Mouse (Mus musculus): Measurements from ENCODE around the gene BC055324.

The BC055324 gene

DNA sequence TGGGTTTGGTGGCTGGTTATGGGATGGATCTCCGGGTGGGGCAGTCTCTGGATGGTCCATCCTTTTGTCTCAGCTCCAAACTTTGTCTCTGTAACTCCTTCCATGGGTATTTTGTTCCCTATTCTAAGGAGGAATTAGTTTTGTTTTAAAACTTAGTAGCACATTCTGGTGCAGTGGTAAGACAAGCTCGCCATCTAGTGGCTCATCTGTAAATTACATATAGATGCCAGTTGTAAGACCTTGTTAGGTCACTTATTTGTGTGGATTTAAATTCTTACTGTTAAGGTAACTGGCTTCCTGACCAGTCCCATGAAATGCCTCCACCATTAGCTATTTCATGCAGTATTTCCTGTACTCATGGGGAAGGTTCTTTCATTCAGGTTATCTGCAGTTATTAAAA is 84.3 kb downstream of the BC055324 start:
- no peak for TF ChIP-seq GATA4 (IDR thresholded peaks at IDR 0.05; ENCODE audit: insufficient replicate concordance, low read length)

DNA sequence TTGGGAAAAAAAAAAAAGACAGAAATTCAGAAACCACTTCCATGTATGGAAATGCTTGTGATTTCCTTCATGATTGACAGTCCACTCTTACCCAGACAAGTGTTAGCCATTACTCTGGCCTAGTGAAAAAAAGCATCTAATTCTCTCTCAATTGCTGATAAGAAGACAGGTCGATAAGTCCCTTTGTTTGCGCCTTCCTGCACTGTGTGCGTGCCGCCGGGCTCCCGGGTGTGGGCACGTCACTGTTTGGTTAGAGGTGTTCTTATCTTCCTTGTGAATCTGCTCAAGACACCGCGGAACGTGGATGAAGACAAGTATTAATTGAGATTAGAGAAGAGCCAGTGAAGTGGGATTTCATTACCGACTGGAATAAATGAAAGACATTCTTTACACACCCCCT is 86.2 kb downstream of the BC055324 start:
- TF ChIP-seq GATA4 (IDR thresholded peaks at IDR 0.05; ENCODE audit: insufficient replicate concordance, low read length): no peak

DNA sequence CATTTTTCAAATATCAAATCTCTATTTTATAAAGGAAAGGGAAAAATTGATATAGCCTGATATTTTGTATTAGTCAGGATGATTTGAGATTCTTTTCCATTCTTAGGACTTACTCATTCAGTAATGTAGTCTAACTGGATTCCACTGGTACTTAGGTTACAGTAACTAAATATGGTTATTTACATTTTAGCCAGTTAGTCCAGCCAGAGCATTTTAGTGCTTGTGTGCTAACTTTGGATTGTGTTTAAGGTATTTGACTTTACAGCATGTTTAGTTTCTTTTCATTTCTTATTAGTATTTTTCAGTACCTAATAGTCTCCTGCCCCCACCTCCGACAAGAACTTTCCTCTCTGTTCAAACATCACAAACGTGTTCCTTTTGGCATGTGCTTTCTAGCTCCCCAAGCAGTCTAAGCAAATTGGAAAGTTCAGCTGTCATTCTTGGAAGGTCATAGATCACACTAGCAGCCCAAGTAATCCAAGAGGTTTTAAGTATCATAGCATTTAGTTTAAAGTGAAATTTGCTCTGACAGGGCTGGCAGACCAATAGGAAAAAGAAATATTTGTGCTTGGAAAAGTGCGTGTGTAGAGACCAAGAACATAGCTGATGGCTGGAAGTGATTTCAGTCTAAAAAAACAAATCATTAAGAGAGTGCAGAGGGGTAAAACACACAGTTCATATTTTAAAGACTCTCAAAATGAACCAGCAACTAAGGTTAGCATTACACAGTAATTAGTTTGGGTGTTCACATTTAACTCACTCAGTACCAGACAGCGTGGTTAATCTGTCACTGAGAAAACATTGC is 87.4 kb downstream of the BC055324 start:
- TF ChIP-seq GATA4 (IDR thresholded peaks at IDR 0.05; ENCODE audit: insufficient replicate concordance, low read length): no peak

DNA sequence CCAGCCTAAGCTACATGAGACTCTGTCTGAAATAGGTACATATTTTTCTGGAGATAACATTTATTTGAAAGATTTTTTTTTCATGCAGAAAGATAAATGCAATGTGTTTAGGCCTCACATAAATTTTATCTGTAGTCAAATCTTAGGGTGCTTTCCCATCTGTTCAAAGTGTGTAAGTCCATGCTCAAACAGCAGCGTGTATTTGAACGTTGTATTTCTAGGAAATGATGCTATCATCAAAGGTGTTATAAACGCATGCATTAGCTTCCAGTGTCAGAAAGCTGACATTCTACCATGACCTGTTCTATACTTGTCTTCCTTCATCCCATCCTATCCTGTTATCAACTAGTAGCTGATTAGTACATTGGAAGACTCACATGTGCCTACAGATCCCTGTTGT is 91.2 kb downstream of the BC055324 start:
- TF ChIP-seq GATA4 (IDR thresholded peaks at IDR 0.05; ENCODE audit: insufficient replicate concordance, low read length): no peak

DNA sequence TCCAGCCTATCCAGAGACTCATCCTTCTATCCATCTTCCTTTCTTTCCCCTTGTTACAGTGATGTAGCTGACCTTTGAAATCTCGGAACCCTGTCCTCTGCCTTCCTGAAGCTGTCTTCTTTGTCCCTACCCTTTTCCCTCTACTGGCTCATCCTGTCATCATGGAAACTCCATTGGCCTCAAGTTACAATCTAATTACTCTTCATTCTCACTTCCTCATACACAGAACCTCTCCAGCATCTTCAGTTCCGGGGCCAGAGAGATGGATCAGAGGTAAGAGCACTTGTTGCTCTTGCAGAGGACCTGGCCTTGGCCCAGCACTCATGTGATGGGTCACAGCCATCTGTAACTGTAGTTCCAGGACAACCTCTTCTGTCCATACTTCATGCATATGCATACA is 94.4 kb downstream of the BC055324 start:
- no peak for TF ChIP-seq GATA4 (IDR thresholded peaks at IDR 0.05; ENCODE audit: insufficient replicate concordance, low read length)

DNA sequence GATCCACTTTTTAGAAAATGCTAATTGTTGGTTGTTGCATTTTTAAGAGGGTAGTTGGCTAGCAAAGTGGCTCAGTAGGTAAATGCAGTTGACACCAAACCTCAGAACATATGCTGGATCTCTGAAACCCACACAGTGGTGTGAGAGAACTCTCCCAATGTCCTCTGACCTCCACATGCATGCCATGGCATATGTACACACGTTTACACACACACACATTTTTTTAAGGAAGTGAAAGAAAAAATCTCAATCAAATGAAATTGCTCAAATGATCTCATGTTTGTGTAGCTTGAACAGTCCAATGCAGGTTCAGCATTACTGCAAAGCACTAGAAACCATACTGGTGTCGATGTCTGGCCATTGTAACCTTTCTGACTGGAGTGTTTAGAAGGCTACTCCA is 95.0 kb downstream of the BC055324 start:
- TF ChIP-seq GATA4 (IDR thresholded peaks at IDR 0.05; ENCODE audit: insufficient replicate concordance, low read length): no peak

DNA sequence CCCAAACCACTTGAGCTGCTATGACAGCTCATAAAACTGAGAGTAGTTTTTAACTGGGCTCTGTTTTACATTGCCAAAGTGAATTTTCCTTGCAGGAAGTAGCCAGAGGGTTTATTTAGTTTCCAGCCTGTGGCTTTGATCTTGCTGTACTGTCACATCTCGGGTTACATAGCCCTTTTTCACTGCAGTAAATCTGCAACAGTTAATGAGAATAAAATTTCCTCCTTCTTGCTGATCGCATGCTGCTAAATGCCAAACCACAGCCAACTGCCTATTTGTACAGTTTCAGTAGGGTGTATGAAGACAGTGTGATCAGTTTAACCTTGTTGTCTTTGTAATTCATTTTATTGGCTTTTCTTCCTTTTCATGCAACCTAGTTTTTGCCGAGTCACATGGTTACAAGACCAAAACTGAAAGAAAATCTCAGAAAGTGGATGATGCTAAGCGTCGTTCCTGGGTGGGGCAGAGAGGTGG is 96.3 kb downstream of the BC055324 start:
- TF ChIP-seq GATA4 (IDR thresholded peaks at IDR 0.05; ENCODE audit: insufficient replicate concordance, low read length): no peak
